Mouse (Mus musculus) cerebellum, adult 9-11 months (tissue): ENCODE results near the gene Arhgef17.

ENCODE experiments used
- DNase-seq: peaks from one replicate; pipeline ENCODE4 v3.0.0; 2022

Arhgef17 gene

GRCm38 (mm10) chr7:100931926-100932480 is at the start of gene Arhgef17:
TSS of gene Arhgef17 (minus strand) at chr7:100932107.
- no peak for DNase-seq

DNA sequence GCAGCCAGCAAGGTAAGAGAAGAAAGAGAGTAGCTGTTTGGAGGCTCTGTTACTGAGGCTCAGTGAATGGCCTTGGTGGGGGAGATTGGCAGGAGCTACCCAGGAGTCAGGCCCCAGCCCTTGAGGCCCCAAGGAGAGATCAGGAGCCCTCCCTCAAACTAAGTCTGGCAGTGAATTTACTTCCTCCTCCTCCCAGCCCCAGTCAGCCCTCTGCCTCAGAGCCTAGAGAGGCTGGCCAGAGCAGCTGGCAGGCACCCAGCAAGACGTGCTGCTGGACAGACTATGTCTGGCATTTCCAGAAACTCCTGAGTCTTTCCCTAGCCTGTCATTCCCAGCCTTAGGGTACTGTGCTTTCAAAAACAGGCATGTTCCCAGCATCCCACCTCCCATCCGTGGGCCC is 47.3 kb upstream of the Arhgef17 start:
- DNase-seq: no peak

DNA sequence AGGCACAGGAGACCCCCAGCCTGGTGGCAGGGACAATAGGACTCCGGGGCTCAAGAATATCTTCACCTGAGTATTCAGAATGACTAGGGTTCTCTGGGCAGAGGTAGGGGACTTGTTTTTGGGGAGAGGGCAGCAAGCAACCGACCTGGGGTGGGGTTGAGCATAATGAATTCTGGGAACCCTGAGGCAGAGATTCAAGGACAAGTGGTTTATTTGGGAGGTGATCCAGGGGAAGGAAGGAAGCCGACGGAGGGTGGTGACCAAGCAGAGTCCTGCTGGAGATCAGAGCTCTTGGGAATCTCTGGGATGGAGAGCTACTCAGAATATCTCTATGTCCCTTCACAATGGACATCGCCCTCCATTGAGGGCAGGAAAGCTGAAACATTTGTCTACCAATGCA is 46.3 kb upstream of the Arhgef17 start:
- DNase-seq: no peak

DNA sequence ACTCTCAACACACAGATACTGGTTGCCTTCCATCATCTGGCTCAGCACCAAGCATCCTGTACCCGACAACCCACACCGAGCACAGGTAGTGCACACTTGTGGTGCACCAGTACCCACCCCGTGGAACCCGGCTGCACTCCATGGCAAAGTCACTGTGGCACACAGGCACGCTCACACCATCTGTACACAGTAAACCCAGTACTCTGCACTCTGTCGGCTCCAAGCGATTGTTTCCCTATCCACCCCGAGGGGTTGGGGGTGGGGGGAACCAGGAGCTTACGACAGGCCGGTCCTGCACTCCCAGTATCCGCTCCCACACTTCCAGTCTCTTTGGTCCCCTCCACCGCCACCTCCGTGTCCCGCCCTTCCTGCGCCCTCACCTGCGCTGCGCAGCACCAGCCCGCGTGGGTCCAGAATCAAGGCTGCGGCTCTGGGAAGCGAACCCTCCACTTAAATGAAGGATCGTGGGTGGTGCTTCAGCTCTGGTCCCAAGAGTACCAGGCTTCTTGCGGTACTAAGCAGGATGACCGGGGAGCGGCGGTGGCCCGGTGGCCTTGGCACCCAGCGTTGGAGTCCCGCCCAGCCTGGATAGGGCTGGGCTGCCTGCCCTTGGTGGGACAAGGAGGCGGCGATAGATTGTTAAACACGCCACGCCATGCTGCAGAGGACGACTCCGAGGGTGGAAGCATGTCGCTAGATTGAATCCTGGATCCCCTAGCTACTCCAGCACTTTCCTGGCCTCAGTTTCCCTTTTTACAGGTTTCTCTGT is 42.4 kb upstream of the Arhgef17 start, which contains the start of gene P2ry6:
Gene P2ry6, minus strand, starts transcription at position 515 of the 769 bp plus-strand sequence.
- no peak for DNase-seq

DNA sequence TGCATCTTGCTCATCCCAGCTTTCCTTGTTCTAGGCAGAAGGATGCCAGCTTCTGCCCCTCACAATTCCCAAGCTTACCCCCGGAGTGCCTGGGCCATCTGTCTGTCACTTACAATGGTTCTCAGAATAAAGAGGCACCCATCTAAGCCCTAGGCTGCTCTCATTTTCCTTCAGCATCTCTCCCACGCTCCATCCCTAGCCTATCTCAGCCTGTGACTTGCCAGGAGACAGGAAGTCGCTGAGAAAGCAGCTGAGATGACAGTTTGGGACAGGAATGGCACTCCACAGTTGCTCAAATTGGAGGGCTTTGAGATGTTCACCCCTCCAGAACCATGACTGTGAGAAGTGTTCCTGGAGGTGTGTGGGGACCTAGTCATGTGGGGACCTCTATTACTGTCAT is 41.0 kb upstream of the Arhgef17 start:
- no peak for DNase-seq

GRCm38 (mm10) chr7:100968874-100969659 is 37.2 kb upstream of the Arhgef17 start:
- no peak for DNase-seq

DNA sequence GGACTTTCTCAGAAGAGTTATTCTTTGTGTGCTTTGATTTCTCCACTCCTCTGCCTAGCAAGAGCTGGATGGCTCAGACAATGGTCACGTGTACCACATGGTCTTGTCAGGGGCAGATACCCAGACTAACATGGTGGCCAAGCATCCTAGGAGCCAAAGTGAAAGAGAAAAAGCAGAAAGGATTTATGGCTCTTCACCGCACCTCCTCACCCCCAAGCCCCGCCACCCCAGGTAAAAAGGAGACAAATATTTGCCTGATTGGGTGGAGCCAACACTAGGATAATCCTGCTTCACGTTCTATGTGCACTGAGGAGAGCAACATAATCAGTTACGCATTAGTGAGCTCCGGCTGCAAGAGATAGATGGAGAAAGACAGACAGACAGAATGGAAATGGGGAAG is 36.5 kb upstream of the Arhgef17 start:
- DNase-seq: no peak

DNA sequence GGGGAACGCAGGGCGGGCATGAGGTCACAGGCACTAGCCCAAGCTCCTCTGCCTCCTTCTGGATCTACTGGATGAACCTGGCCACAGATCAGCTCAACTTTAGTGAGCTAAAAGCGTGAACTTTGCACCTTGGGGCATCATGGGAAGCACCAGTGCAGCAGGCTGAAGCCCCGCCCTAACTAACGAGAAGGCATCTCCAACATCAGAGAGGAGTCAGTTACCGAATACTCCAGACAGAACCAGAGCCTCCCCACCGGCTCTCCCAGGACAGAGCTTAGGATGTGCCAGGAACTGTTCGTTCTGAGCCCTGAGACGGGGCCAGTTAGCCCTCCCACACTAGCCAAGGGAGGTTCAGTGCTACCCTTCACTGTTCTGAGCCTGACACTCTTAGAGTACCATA is 35.9 kb upstream of the Arhgef17 start:
- DNase-seq: no peak

GRCm38 (mm10) chr7:100966014-100966413 is 34.1 kb upstream of the Arhgef17 start:
- no peak for DNase-seq

- no peak for DNase-seq
Observed at GRCm38 (mm10) chr7:100965079-100965478, 33.2 kb upstream of the Arhgef17 start.

- DNase-seq: no peak
Observed at GRCm38 (mm10) chr7:100964242-100964641, 32.3 kb upstream of the Arhgef17 start.

DNA sequence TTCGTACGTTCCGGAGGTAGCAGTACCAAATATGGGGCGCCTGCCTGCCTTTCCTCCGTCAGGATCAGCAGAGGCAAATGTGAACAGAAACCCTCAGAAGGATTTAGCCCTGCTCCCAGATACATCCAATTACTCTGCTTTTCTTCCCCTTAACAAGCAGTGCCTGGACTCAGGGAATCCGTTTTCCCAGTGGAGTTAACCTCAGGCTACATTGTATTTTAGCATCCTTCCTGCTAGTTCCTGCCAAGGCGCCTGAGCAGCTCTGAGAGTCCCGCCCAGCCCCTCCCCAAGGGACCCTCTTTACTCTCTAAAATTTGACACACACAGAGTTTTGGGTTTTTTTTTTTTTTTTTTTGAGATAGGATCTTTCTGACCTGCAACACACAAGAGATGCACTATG is 31.5 kb upstream of the Arhgef17 start:
- no peak for DNase-seq

DNA sequence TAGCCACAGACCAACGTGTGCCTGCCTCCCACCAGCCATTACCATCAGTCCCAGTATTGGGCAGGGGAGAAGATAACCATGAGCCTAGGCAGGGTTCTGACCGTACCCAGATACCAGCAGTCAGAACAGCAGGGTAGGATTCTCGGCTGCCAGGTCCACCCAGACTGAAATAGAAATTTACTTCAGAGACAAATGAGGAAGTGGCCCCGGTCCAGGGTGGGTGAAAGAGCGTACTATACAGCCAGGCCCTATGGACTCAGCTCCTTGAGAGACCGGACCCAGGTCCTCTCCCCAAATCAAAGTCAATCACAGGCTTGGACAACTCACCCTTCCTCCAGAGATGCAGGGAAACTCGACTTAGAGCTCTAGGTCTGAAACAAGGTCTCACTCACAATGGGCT is 29.2 kb upstream of the Arhgef17 start:
- no peak for DNase-seq

DNA sequence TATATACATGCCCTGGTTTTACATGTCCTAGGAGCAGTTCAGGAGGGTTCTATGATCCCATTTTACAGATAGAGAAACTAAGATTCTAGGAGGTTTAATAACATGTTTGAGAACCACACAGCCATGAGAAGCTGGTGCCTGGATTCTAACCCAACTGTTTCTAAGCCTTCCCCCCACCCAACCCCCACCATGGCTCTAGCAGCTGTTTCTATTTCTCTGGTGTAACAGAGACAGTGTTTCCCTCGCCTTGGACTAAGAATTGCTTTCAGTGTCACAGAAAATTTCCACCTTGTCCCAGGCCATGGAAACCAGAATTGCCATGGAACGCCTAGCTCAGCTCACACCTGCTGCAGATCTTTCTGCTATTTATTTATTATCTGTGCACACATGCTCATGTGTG is 28.6 kb upstream of the Arhgef17 start:
- no peak for DNase-seq

DNA sequence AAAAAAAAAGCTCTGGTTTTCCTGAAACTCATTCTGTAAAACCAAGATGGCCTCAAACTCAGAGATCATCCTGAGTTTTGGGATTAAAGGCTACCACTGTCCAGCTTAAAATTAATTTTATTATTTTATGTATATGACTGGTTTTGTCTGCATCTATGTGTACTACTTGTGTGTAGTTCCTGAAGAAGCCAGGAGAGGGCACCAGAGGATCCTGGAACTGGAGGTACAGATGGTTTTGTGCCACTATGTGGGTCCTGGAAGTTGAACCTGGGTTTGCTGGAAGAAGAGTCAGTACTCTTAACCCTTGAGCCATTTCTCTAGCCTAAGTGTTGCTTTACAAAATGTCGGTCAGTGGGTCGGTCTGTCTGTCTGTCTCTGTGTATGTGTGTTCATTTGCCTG is 26.5 kb upstream of the Arhgef17 start:
- no peak for DNase-seq

DNA sequence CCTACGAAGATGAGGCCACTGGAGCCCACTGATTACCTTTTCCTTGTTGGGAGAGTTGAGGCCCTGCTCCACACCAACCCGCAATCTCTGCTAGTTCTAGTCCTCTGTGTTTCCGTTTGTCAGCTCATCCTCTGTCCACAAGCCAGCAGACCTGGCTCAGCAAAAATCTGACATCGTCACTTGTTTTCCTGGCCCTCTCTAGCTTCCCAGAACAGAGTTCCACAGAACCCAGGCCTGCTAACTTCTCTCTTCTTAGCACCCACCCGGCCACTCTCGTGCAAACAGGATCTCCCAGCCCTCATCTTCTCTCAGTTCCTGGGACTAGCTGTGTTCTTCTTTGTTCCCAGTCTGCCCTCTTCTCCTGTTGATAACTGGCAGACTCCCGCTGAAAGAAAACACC is 20.8 kb upstream of the Arhgef17 start:
- no peak for DNase-seq

GRCm38 (mm10) chr7:100951903-100952302 is 20.0 kb upstream of the Arhgef17 start:
- DNase-seq: no peak

- no peak for DNase-seq
Observed at GRCm38 (mm10) chr7:100950481-100951010, 18.6 kb upstream of the Arhgef17 start.

GRCm38 (mm10) chr7:100950031-100950430 is 18.1 kb upstream of the Arhgef17 start:
- DNase-seq: no peak

GRCm38 (mm10) chr7:100944738-100945137 is 12.8 kb upstream of the Arhgef17 start:
- no peak for DNase-seq

DNA sequence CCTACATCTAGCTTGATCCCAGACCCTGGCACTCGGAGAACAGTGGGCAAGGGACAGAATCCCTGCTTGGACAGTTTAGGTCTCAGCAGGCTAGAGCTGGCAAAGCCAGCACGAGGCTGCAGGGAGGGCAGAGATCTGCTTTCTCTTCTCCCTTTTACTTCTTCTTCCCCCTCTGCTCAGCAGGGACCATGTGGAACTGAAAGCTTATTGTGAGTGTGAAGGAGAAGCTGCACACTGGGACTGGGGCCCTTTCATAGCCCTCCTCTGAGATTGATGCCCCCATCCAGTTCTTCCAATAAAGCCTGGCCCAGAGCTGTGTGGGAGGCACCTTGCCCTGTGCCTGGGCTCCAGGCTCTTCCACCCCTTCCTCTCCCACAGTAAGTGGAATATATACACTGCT is 12.4 kb upstream of the Arhgef17 start:
- DNase-seq: no peak

GRCm38 (mm10) chr7:100942789-100943615 is 11.1 kb upstream of the Arhgef17 start:
- DNase-seq: peak; percentile 65

- DNase-seq: no peak
Observed at GRCm38 (mm10) chr7:100941169-100941568, 9.3 kb upstream of the Arhgef17 start.
